Mouse (Mus musculus) spleen, embryonic (tissue): ENCODE measurements around the gene Prkg1.

Experiments used
- CTCF ChIA-PET: fragments of 350-600 bp; sonication (Branson Sonifier 250); formaldehyde crosslinking; loops from one replicate; lab custom pipeline; 2022; lab: Charles Lee

Prkg1 gene

DNA sequence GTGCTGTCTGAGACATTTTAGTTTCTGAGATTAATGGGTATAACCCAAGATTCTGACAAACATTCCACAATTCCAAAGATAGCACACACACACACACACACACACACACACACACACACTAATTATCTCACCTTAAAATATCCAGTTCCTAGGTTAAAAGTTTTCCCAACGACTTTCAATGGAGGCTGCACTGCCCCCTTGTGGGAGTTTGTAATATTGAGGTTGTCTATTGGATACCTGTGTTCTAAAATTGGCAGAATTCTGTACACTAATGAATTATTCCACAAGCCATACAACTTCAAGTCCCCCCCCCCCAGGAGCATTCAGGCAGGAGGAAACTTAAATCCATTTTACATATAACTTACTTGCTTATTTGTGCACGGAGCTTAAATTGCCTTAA, 18.2 kb downstream of the Prkg1 start:
- CTCF ChIA-PET = interaction anchor here (0.6 to 0.7 kb wide), 5 partner anchors 17 to 835 kb away, joined by 4 to 5 read pairs (median 4); no protein-coding TSS in a partner anchor

DNA sequence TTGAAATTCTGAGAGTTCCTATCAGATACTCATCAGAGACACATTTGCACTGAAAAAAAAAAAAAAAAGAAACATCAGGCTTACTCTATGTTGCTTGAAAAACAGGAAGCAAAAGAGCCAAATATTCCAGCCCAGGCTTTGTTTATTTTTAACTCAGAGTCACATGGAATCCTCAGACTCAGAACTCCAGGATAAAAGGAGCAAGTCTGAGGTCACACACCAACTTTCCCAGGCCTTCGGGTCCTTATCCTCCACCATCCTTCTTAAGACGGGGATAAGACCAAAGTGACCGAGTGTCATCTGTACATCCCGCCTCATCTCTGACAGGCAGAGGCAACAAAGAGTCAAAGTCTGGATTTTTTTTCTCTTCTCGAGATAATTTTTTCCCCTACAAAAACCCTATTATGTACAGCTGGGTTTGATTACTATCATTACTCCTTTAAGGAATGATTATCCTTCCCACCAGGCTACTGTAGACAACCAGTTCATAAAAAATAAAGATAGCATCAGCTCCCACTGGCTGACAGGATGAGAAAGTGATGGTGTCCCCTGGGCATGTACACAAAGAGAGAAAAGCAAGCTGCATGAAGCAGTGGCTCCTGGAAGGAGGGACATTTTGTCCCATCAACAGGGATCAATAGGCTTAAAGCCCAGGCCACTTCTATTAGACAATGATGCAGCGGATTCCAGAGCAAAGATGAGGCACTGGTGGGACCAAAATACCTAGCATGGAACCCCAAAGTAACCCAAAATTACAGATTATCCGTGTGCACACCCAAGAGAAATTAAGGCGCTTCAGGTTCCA, 21.4 kb downstream of the Prkg1 start:
- CTCF ChIA-PET = interaction anchor here (0.5 kb wide), 1 partner anchor 729 kb away, joined by 3 read pairs; no protein-coding TSS in a partner anchor

DNA sequence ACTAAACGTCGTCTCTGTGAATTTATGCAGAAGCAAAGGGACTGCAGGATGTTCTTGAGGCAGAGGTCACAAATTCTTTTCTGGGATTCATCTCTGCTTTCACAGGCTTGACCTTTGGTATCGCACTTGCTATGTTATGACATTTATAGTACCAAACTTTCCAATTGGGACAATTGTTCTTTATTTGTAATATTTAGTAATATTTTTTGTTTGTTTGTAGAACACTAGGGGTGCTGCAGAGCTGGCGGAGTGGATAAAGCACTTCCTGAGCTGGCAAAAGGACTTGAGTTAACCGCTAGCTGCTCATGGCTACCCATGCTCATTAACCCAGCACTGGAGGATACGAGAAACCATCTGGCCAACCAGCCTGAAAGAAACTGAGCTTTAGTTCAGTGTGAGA, 49.9 kb downstream of the Prkg1 start:
- CTCF ChIA-PET = no interaction called here

DNA sequence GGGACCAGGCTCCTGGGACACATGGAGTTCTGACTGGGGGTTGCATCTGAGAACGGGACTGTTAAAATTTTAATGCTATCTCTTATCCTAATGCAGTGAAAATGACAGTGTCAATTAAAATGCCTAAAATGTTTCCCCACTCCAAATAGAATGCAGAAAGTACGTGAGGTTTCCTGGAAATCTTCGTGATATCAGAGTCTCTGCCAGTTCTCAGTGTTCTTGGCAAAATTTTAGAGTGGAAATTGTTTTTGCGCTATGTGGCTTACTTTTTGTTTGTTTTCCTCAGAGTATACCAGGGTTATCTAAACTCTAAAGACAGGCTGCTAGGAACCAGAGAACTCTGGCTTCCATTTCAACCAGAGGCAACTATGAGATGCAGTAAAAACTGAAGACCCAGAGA, 50.4 kb downstream of the Prkg1 start:
- CTCF ChIA-PET = no interaction called here

DNA sequence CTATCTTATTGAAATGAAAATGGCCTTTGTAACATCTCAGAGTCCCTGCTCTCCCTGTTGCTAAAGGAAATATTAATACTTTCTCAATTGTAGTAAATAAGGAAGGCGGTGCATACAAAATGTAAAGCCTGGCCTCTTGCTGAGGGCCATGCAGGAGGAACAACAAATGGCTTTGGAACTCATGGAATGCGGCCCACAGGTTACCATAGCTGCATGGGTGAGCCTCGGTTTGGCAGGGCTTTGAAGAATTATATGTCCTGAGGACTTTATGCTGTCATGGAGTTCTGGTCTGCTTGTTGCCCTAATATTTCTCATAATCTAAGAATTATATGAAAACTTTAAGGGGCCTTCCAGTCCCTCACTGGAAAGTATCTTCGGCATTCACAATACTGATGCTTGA, 51.5 kb downstream of the Prkg1 start:
- CTCF ChIA-PET = no interaction called here

DNA sequence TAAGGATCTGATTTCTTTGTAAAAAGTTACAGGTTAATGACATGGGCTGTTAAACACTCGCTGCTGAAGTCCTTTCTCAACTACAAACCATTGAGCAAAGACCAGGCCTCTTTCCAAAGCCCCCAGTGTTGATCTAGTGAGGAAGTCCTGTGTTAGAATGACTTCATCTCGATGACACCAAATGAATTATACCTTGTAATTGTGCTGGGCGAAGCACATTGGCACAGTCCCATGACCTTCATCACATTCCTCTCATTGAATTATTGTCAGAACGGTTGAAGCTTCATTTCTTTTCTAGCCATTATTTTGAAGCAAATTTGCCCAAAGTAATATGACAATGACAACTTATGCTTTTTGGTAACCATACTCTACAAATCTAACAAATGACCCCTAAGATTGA, 54.5 kb downstream of the Prkg1 start:
- CTCF ChIA-PET = no interaction called here

DNA sequence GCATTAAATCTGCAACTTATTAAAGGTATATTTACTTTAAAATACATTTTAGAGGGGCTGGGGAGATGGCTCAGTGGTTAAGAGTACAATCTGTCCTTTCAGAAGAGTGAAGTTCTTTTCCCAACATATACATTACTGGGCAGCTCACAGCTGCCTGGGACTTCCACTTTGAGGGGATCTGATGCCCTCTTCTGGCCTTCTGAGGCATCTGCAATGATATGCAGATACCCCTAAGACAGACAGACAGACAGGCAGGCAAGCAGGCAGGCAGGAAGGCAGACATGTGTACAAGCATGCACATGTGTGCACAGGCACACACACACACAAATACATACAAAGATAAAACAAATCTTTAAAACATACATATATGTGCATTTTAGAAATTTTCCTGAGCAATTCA, 60.8 kb downstream of the Prkg1 start:
- CTCF ChIA-PET = no interaction called here

DNA sequence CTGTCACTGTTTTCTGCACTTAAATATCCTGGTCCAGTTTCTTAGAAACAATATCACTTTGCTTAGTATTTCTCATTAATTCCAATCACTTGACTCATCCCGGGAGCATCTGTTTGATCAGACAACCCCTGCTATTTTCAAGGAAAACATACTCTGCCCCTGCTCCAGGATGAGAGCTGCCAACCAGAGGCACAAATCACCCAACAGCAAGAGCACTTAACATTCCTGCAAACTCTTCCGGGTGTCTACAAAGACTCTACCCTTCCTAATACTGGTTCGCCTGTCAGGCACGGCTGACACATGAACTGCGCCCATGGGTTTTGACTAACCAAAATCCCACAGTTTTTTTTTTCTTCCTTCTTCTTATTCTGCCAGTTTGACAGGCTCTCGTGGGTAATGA, 65.9 kb downstream of the Prkg1 start:
- CTCF ChIA-PET = no interaction called here

DNA sequence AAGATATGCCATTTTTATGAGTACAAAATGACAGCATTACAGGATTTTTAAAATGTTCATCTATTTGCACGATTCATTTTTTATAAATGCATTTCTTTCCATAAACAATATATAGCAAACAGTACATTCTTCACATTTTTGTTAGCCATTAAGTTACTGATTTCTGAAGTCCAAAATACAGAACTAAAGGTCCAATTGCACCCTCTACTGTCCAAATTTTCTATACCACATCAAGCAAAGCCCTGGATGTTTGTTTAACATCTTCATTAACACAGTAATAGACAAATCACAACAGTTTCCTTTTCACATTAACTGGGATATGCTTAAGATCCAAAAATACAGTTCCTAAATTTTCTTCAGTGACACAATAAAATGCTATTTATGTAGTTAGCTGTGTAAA, 84.0 kb downstream of the Prkg1 start:
- CTCF ChIA-PET = no interaction called here

DNA sequence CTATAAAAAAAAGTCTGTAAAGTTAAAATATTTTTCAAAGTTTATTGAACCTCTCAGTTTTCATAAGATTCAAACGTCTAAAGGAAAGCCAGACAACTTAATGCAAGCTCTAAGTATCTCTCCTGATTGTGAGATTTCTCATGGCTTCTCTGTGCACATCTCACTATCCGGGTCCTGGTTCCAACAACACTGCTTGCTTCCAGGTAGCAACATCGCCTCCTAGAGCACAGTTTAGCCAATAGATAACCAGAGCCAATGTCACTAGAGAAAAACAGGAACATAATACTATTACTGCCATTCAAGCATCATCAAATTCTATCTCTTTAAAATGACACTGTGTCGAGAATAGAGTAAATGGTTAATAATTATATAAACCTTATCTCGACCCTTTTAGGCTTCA, 86.5 kb downstream of the Prkg1 start:
- CTCF ChIA-PET = interaction anchor here (0.8 kb wide), 1 partner anchor 10 kb away, joined by 3 read pairs; no protein-coding TSS in a partner anchor

DNA sequence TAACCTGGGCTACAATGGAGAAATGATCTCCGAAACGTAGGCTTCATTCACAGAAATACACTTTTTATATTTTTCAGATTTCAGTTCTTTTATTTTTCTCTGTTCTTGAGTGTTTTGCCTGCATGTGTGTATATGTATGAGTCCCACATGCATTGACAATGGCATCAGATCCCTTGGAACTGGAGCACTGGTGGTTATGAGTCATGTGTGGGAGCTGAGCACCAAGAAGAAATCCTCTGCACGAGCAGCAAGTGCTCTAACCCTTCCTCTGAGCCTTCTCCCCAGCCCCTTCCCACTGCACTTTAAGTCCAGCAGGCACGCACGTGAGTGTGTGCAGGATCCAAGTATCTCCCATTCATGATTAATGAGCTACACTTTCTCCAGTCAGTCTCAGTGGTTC, 93.1 kb downstream of the Prkg1 start:
- CTCF ChIA-PET = no interaction called here

DNA sequence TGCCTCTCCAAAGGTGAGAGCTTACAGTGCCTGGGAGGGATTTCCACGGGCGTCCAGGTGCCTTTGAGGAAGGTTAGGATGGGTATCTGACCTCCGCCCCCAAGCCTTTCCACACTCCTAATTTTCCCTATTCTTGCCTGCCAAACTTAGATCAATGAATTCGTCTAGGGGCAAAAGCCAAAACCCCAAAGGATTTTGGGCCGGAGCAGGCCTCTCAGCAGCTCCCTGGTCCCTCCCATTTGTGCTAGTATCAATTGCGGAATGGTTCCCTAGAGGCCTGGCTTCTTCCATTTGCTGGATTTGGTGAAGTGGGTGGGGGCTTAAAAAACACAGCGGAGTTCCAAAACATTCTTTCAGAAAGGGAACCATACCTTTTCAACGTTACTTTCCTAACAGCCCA, 99.8 kb downstream of the Prkg1 start:
- CTCF ChIA-PET = no interaction called here

DNA sequence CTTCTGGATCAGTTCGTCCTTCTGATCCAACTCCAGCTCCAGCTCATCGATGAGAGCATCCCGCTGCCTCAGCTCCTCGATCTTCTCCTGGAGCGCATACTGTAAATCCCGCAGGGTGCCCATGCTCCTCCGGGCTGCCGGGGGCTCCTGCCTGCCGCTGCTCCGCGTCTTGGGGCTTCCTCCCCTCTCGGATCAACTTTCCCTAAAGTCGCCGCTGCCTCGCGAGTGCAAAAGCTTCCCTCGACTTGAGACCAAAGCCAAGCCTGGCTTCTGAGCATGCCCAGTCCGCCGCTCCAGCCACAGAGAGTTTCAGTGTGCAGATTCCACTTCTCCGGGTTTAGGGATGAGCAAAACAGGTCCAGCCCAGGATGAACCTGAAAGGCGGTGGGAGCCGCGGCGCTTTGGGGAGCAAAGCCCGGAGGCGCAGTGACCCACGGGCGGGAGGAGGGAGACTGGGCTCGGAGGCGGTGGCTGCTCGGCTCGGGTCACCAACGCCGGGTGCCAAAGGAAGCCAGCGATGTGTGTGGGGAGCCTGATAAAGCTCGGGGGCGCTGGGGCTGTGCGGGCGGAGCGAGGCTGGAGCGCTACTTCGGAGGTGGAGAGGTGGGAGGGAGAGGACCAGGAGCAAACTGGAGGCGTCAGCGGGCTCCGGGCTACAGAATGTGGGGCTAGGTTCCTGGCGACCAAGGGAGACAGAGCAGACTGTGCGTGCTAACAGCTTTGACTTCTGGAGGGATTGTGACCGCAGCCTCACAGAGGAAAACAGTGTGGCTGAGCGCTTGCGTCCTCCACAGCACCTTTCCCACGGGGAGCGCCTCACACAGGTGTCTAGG, 100.5 kb downstream of the Prkg1 start:
- CTCF ChIA-PET = no interaction called here

DNA sequence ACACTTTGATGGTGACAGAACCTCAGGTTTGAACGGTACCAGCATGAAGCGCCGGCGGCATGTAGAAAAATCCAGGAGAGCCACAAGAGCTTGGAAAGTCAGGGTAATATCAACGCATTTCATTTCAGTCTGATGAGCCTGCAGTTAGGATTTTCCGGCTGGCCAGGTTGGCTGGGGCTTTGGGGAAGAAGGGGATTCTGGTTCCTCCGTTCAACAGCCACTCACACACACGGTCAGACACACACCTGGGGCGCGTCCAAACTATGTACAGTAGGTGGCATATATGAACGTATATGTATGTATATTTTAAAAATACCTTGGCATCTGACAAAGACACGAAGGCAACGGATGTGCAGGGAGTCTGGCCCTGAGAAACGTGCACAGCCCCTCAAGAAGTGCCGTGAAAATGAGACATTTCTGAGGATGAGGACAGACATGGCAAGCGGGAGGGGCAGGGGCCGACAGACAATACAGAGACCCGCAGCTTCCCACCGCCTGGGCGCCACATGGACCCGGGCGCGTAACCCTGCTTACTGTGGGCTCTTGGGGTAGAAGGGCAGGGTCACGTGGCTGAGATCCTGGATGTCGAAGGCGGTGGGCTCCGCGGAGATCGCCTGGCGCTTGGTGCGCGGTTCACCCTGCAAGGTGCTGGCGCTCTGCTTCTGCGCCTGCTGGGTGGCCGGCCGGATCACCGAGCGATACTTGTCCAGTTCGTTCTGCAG, 101.2 kb downstream of the Prkg1 start:
- CTCF ChIA-PET = no interaction called here

DNA sequence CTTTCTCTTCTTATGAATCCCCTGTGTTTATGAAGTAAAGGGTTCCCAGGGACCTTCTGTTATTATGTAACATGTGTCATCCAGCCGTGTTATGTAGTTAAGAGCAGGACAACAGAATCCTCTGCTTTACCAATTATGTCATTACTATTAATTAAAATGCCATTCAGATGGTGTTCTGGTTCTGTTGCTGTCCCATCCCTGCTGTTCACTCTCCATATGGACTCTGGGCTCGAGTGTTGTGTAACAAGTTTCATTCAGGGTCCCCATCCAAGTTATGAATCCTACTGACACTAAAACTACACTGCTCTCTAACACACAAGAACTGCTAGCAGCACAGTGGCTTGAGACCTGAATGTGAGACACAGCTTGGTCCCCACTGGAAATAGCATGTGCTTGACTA, 102.0 kb downstream of the Prkg1 start:
- CTCF ChIA-PET = no interaction called here

DNA sequence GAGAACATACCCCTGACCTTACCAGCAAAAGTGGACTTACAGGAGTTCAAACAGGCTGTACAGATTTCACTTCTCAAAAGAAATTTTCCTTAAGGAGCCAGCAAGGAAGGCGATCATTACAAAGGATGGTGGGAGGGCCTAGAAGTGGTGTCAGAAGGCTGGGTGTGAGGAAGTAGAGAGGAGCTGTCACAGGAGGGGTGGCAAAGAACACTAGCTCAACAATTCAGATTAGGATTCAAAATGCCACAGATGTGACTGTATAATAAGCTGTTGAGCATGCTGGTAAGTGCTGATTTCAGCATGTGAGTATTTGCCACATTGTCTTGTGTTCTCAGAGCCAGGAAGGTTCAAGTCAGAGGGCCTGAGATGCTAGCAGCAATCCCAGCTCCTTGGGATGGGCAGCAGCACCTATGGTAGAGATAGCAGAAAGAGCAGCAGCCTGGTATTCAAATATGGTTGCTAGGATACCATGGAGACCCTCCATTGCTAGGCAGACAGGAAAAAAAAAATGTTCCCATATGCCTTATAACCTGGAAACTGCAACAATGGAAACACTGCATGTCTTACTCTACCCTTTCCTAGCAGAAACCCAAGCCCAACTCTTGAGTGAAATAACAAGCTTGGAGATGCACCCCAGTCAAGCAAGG, 106.0 kb downstream of the Prkg1 start:
- CTCF ChIA-PET = no interaction called here

DNA sequence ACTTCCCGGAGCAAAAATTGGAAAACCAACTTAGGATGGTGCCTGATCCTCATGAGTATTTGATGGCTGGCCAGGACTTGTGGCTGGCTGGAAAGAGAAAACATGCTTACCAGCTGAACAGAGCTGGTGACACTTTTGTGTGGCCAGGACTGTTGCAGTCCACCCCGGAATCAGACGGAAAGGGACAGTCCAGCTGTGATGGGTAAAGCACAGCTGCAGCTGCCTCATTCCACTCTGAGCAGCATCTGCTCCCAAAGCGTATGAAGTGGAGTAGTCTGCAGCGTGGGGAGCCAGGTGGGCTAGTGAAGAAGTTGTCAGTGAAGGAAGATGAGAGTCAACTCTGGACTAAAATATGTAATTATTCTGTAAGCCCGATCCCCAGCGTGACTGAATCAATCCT, 108.6 kb downstream of the Prkg1 start:
- CTCF ChIA-PET = no interaction called here

DNA sequence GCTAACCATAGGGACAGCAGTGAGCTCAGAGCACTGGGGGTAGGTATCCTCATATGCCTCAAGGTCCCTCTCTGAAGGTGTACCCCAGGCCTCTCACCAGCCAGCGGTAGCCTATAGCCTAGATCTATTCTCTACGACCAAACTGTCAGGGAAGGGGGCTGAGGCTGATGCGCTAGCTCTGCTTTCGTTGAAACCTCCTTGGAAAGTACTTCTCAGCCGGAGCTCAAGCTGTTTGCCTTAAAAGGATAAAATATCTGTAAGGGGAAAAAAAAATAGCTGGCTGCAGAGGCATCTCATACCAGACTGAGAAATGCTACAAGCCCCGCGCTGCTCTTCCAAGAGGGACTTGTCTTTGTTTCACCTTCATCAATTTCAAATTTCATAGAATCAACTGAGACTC, 109.0 kb downstream of the Prkg1 start:
- CTCF ChIA-PET = no interaction called here

DNA sequence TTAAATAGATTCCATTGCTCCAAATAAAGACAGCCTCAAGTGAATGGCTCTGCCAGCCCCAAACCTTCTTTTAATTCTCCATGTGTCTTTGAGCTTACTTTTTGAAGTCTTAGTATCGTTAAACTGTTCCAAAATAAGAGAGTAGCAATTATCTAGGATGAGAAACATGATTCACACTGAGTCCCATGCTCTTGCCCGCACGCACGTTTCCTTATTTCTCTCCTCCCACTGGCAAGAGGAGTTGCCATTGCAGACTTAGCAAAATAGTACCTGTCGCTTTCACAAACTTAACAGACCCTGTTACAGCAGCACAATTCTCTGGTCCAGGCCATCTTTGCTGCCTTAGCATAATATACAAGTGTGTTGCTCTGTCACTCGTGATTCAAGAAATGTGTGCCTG, 110.8 kb downstream of the Prkg1 start:
- CTCF ChIA-PET = no interaction called here

DNA sequence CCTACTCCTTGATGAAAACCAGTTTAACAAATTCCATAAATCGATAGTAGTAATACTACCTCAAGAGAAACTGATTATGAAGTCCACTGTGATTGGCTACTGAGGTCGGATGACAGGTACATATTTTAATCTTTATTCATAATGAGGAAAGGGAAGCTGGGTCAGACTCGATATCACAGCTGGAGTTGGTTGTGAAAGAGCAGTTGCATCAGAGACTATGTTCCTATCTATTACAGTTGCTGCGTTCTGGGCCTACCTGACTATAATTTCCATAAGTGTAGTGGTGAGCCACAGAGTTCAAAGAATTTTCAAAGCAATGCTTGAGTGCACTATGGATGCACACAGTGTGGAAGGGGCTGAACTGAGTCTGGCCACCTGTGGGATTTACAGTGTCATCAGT, 114.4 kb downstream of the Prkg1 start:
- CTCF ChIA-PET = no interaction called here

DNA sequence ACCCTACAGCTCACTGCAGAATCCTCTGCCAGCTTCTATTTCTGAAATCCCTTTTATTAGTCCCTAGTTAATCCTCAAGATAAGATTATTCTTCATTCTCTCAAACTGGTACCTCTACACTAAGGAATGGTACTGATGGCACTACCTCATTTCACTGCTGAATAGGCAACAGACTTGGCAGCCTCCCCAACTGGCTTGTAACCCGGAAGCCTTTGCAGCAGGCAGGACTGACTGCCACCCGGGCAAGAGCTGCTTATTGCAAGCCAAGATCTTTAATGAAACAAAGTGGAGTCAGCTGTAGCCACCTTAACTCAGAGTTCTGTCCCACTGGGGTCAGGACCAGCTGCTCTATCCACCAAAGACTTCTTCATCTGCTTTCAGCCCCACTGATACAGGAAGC, 117.3 kb downstream of the Prkg1 start:
- CTCF ChIA-PET = no interaction called here
